Mouse (Mus musculus) heart, embryonic 15.5 days (tissue): ENCODE data around the gene Lep. TPM values are rescaled to one million over a fixed set of nuclear protein-coding genes. Genes with fewer than 3 reads are reported as not detected.

Source experiments
- ATAC-seq: fragments of 200-750 bp; cut with Nextera tagmentation; replicated peaks from 2 replicates; pipeline ENCODE4 v1.8.0; 2017; ENCODE audit warnings: low read depth, moderate TSS enrichment; ENCODE audit not compliant: insufficient number of reproducible peaks, insufficient read depth, low FRiP score
- H3K27ac ChIP-seq: fragments of 300-500 bp; sonication (generic); 2 replicates; pipeline ENCODE4 v1.5.1; 2015; ENCODE audit warnings: mild to moderate bottlenecking, inconsistent platforms
- H3K27me3 ChIP-seq: fragments of 300-500 bp; sonication (generic); 2 replicates; pipeline ENCODE4 v1.6.1; 2015; ENCODE audit warnings: inconsistent platforms
- H3K36me3 ChIP-seq: fragments of 300-500 bp; sonication (generic); 2 replicates; pipeline ENCODE4 v1.6.1; 2015; ENCODE audit warnings: mild to moderate bottlenecking, inconsistent platforms
- H3K4me1 ChIP-seq: fragments of 300-500 bp; sonication (generic); replicated peaks from 2 replicates; pipeline ENCODE4 v1.6.1; 2015; ENCODE audit warnings: inconsistent platforms
- H3K4me2 ChIP-seq: fragments of 300-500 bp; sonication (generic); 2 replicates; pipeline ENCODE4 v1.6.1; 2015; ENCODE audit warnings: inconsistent platforms, mild to moderate bottlenecking, moderate library complexity
- H3K4me3 ChIP-seq: fragments of 300-500 bp; sonication (generic); 2 replicates; pipeline ENCODE4 v1.5.1; 2015; ENCODE audit warnings: mild to moderate bottlenecking, inconsistent platforms
- H3K9ac ChIP-seq: fragments of 300-500 bp; sonication (generic); 2 replicates; pipeline ENCODE4 v1.6.1; 2015; ENCODE audit warnings: mild to moderate bottlenecking, inconsistent platforms
- H3K9me3 ChIP-seq: fragments of 300-500 bp; sonication (generic); replicated peaks from 2 replicates; pipeline ENCODE4 v1.6.1; 2016; ENCODE audit warnings: inconsistent platforms
- WGBS: fragments of 180-500 bp; shearing (Covaris S2); methylation state at CpG from one replicate; pipeline ENCODE4 v1.1.7; 2015; ENCODE audit warnings: mixed read lengths; 5-methylcytosine and 5-hydroxymethylcytosine counted together
- polyA plus RNA-seq: library from polyadenylated mRNA; unstranded; fragments of >200 nt; fragmentation: Nextera tagmentation; extraction: Ambion mirVana; gene quantifications from 2 replicates; pipeline ENCODE4 v1.2.1, GENCODE M21; 2015

Lep gene
- polyA plus RNA-seq, 1 experiment from 2014 or later, result not detected

DNA sequence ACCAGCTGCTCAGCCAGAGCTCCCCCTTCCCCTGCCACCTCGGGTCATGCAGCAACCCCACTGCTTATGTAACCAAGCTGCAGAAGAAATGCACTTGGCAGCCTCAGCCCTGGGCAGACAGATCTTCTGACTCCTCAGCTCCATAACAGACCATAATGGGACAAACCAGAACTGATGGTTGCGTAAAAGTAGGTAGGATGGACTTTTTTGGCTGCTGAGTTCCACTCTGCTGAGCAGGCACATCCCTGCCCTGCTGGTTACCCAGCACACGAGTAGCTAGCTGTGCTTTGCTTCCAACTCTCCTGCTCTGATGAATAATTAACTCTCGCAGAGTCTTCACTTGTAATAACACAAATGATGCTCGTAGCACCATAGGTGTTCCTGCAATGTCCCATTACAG is 10.1 kb upstream of the Lep start:
- Histone ChIP-seq H3K4me1 (no peaks in the 10 kb centered on the region), H3K9ac (no peak overlapping the region), H3K4me2 (no peak overlapping the region), H3K27me3 (peaks cover 4% of the 10 kb centered on the region; the same call in 1 of the 2 replicates), H3K9me3 (no peaks in the 10 kb centered on the region), H3K4me3 (no peak overlapping the region), H3K36me3 (no peaks in the 10 kb centered on the region), H3K27ac (no peak overlapping the region)
- WGBS, result 59% methylated on average over 5 of the region's 5 CpGs
- ATAC-seq, result no peak

- H3K27me3 ChIP-seq, result peaks cover 4% of the 10 kb centered on the region; the same call in 1 of the 2 replicates
- WGBS, result 52% methylated on average over 9 of the region's 9 CpGs
- H3K4me1 ChIP-seq, result no peaks in the 10 kb centered on the region
- H3K36me3 ChIP-seq, result no peaks in the 10 kb centered on the region
- H3K4me2 ChIP-seq, result no peak overlapping the region
- H3K9ac ChIP-seq, result no peak overlapping the region
- no peak overlapping the region for H3K4me3 ChIP-seq
- no peak for ATAC-seq
- H3K9me3 ChIP-seq, result no peaks in the 10 kb centered on the region
- no peak overlapping the region for H3K27ac ChIP-seq
Measured at GRCm38 (mm10) chr6:29052188-29052587, 7.8 kb upstream of the Lep start.

DNA sequence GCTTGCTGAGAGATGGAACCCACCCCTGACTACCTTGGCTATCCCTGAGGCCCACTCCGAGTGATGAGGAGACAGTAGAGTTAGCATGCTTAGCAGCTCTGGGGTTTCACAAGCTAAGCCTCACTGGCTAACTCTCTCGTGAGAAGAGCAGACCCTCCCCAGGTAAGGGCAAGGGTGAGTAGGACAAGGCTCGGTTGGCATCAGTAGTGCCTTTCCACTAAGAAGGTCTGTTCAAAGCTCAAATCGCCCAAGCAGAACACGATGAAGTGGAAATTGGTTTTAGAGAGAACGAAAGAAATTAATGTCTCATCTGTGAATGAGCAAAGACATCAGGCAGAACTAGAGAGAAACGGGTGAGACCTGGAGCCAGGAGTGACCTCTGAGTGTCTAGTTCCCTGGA is 6.8 kb upstream of the Lep start:
- ATAC-seq, result no peak
- Histone ChIP-seq H3K27me3 (peaks cover 4% of the 10 kb centered on the region; the same call in 1 of the 2 replicates), H3K9me3 (no peaks in the 10 kb centered on the region), H3K9ac (no peak overlapping the region), H3K36me3 (no peaks in the 10 kb centered on the region), H3K4me2 (no peak overlapping the region), H3K4me3 (no peak overlapping the region), H3K27ac (no peak overlapping the region), H3K4me1 (no peaks in the 10 kb centered on the region)
- 73% methylated on average over 7 of the region's 7 CpGs for WGBS

DNA sequence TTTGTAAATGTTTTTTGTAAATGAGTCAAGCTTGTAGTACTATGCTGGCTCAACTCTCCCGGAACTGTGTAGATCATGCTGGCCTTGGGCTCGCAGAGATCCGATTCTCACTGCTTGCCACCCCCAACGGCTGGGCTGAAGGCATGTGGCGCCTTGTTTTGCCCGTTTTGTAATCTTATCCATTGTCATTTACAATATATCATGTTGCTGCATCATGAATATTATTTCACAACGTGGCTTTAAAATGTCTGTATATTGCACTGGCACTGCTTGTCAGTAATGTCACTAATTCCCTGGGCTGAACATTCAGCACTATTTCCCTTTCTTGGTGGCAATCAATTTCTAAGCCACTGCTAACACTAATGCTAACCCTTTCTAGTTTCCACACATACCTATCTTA is 3.6 kb upstream of the Lep start:
- Histone ChIP-seq H3K4me3 (no peak overlapping the region), H3K27me3 (peaks cover 15% of the 10 kb centered on the region; the same call in 1 of the 2 replicates), H3K36me3 (no peaks in the 10 kb centered on the region), H3K4me2 (no peak overlapping the region), H3K9me3 (no peaks in the 10 kb centered on the region), H3K27ac (no peak overlapping the region), H3K4me1 (no peaks in the 10 kb centered on the region), H3K9ac (no peak overlapping the region)
- 82% methylated on average over 7 of the region's 7 CpGs for WGBS
- ATAC-seq, result no peak

GRCm38 (mm10) chr6:29066389-29066790 is 6.4 kb downstream of the Lep start:
- H3K27me3 ChIP-seq, result no peaks in the 10 kb centered on the region
- WGBS, result 46% methylated on average over 8 of the region's 8 CpGs

DNA sequence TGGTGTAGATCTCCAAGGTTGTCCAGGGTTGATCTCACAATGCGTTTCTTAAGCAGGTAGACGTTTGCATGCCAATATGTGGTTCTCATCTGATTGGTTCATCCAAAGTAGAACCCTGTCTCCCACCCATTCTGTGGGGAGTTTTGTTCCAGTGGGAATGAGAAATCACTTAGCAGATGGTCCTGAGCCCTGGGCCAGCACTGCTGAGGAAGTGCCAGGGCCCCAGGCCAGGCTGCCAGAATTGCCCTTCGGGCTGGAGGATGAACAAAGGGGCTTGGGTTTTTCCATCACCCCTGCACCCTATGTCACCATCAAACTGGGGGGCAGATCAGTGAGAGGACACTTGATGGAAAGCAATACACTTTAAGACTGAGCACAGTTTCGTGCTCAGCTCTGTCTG is 12.2 kb downstream of the Lep start:
- H3K27ac ChIP-seq, result no peak overlapping the region
- no peak overlapping the region for H3K9ac ChIP-seq
- no peak overlapping the region for H3K4me2 ChIP-seq
- H3K4me1 ChIP-seq, result no peaks in the 10 kb centered on the region
- H3K27me3 ChIP-seq, result no peaks in the 10 kb centered on the region
- no peak overlapping the region for H3K4me3 ChIP-seq
- ATAC-seq, result no peak
- no peaks in the 10 kb centered on the region for H3K36me3 ChIP-seq
- WGBS, result 74% methylated on average over 4 of the region's 4 CpGs
- no peaks in the 10 kb centered on the region for H3K9me3 ChIP-seq

More at GRCm38 (mm10) chr6:29066389-29066790, 6.4 kb downstream of the Lep start:
- H3K27ac ChIP-seq, result no peak overlapping the region
- no peaks in the 10 kb centered on the region for H3K4me1 ChIP-seq
- no peak for ATAC-seq
- no peak overlapping the region for H3K4me3 ChIP-seq
- H3K9ac ChIP-seq, result no peak overlapping the region
- no peak overlapping the region for H3K4me2 ChIP-seq
- no peaks in the 10 kb centered on the region for H3K36me3 ChIP-seq
- H3K9me3 ChIP-seq, result no peaks in the 10 kb centered on the region

GRCm38 (mm10) chr6:29073462-29074132 is 13.6 kb downstream of the Lep start:
- Histone ChIP-seq H3K4me1 (no peaks in the 10 kb centered on the region), H3K9ac (no peak overlapping the region), H3K36me3 (no peaks in the 10 kb centered on the region), H3K9me3 (no peaks in the 10 kb centered on the region), H3K4me3 (no peak overlapping the region), H3K27ac (no peak overlapping the region), H3K4me2 (no peak overlapping the region), H3K27me3 (no peaks in the 10 kb centered on the region)
- WGBS, result 50% methylated on average over 11 of the region's 11 CpGs
- ATAC-seq, result no peak

DNA sequence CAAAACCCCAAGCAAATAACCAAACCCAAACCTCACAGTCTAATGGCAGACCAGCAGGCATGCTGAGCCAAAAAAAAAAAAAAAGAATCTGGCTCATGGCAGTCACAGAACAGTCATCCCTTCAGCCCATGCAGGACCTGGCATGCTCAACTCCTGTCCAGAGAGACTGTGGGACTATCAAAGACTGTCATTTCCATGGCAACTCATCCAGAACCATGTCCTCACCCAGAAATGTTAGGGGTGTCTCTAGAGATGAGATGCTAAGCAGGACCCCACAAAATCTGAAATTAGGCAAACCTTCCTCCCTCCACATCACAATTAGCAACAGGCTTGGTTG is 14.1 kb downstream of the Lep start:
- H3K9ac ChIP-seq, result no peak overlapping the region
- H3K27me3 ChIP-seq, result no peaks in the 10 kb centered on the region
- H3K36me3 ChIP-seq, result no peaks in the 10 kb centered on the region
- H3K4me2 ChIP-seq, result no peak overlapping the region
- H3K4me1 ChIP-seq, result no peaks in the 10 kb centered on the region
- no peak overlapping the region for H3K4me3 ChIP-seq
- H3K27ac ChIP-seq, result no peak overlapping the region
- no peaks in the 10 kb centered on the region for H3K9me3 ChIP-seq
- ATAC-seq, result no peak

DNA sequence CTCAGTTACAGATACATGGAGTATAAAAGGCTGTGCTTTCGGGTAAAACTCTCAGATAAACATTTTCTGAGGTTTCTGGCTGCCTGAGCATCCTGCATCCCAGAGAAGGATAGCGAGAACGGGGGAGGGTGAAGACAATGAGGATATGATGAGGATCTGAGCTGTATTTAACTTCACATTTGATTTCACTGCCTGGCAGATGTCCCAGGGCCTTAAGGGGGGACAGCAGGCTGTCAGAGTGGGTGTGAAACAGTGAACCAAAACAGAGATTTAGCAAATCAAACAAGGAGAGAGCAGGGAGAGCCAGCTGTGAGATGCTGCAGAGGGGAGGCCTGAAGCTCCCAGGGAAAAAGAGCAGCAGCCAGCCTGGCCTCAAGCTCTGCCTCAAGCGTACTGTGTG is 19.3 kb downstream of the Lep start:
- Histone ChIP-seq H3K27me3 (no peaks in the 10 kb centered on the region; the same call in 1 of the 2 replicates), H3K36me3 (no peaks in the 10 kb centered on the region), H3K4me1 (no peaks in the 10 kb centered on the region), H3K9me3 (no peaks in the 10 kb centered on the region), H3K27ac (no peak overlapping the region), H3K4me3 (no peak overlapping the region), H3K9ac (no peak overlapping the region), H3K4me2 (no peak overlapping the region)
- WGBS, result 56% methylated on average over 4 of the region's 4 CpGs
- no peak for ATAC-seq

DNA sequence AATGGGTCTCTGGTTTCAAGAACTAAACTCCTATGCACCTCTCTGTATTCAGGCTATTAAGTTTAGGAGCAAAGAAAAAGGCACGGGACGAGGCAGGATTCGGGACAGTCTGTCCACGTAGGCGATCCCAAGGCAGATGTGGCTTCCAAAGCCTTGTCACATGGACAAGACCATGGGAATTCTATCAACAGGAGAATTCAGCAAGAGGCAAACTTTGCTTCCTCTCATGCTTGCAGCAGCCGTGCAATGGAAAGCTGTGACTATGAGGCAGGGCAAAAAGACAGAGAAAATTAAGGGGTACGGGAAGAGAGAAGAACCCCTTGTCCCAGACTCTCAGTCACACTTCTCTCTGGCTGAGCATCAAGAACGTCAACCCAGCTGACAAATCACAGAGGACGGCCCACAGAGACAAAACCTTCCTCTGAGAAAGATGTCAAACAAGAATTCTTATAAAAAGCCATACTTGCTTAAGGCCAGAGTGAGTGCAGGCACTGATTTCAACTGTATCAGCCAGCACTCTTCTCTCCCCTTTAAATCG is 21.9 kb downstream of the Lep start:
- H3K27ac ChIP-seq, result no peak overlapping the region
- H3K9me3 ChIP-seq, result no peaks in the 10 kb centered on the region
- H3K4me3 ChIP-seq, result no peak overlapping the region
- H3K27me3 ChIP-seq, result no peaks in the 10 kb centered on the region; the same call in 1 of the 2 replicates
- H3K9ac ChIP-seq, result no peak overlapping the region
- ATAC-seq, result no peak
- H3K4me2 ChIP-seq, result no peak overlapping the region
- no peaks in the 10 kb centered on the region for H3K4me1 ChIP-seq
- no peaks in the 10 kb centered on the region for H3K36me3 ChIP-seq
- 68% methylated on average over 10 of the region's 10 CpGs for WGBS

DNA sequence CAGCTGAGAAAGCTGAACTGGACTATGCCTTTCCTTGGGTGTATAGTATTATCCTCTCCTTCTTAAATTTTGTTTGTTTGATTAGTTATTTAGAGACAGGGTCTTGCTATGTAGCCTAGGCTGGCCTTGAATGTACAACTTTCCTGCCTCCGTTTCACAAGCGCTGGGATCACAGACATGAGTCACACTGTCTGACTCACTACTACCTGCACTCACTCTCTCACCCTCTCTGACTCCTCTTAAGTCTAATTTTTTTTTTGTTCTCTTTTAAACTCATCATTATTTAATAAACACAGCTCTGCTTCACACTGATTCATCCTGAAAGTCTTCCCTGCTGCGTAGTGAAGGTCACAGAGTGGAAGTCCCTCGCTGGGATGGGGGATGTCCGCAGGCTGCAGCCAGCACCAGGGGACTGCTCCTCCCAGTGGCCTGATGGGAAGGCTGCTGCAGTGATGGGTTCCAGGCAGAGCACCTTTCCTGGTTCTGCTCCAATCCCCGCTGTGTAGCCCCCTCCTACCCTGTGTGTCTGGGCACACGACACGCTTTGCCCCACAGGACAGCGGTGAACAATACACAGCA is 22.8 kb downstream of the Lep start:
- H3K36me3 ChIP-seq, result no peaks in the 10 kb centered on the region
- no peaks in the 10 kb centered on the region; the same call in 1 of the 2 replicates for H3K27me3 ChIP-seq
- H3K4me2 ChIP-seq, result no peak overlapping the region
- ATAC-seq, result no peak
- H3K4me1 ChIP-seq, result no peaks in the 10 kb centered on the region
- H3K27ac ChIP-seq, result no peak overlapping the region
- H3K4me3 ChIP-seq, result no peak overlapping the region
- H3K9me3 ChIP-seq, result no peaks in the 10 kb centered on the region
- H3K9ac ChIP-seq, result no peak overlapping the region
- WGBS, result 41% methylated on average over 9 of the region's 9 CpGs

DNA sequence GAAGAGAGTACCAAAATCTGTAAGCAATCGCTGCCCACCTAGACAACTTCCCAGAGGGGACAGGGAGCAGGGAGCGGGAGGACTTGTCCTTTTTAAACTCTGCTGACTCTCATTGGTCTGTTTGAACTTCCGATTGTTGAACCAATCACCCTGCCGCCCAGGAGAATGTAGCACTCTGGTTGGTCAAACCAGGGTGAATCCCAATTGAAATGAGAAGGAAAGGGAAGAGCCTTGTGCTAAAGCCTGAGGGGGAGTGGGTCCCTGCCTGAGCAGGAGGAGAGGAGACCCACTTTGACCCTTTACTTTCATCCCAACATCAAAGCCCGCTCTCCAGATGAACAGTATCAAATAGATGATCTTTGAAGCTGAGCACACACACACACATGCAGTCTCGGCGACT is 24.4 kb downstream of the Lep start:
- H3K9ac ChIP-seq, result no peak overlapping the region
- no peaks in the 10 kb centered on the region for H3K9me3 ChIP-seq
- H3K4me1 ChIP-seq, result no peaks in the 10 kb centered on the region
- H3K36me3 ChIP-seq, result no peaks in the 10 kb centered on the region
- no peak for ATAC-seq
- WGBS, result 65% methylated on average over 7 of the region's 7 CpGs
- H3K27me3 ChIP-seq, result no peaks in the 10 kb centered on the region; the same call in 1 of the 2 replicates
- H3K4me2 ChIP-seq, result no peak overlapping the region
- no peak overlapping the region for H3K27ac ChIP-seq
- no peak overlapping the region for H3K4me3 ChIP-seq
